In the genomic region with DNA sequence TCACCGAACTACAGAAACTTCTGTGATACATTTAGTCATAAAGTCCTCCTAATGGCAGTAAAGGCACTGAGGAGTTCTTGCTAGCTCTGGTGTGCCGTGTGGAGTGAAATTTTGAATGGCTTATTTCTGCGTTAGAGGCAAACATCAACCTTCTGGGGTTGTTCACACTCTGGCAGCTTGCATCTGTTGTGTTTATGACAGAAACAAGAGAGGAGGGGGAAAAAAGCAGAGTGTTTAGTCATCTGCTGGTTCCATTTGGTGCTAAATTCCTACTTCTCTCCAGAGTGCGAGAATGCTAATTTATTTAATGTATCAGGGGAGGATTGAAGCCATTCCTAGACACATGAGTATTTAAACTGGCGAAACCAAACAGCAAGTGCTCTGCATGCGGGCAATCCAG, we compare ENCODE assay signal across 19 mouse cellular contexts.
DNase-seq lines count a peak whose midpoint lies in the region; ATAC-seq and TF ChIP-seq lines count a peak whose summit lies in the region.
"Had no signal": no experiment of that assay in that cellular context is flagged by ENCODE, and none has a peak within 500 bp of the region (broad histone marks: within the 10 kb centered on the region; RNA-seq: fewer than 3 reads in every experiment).

No protein-coding gene starts in this region.

- 61% methylated on average over 6 of the region's 6 CpGs for WGBS in forebrain, postnatal 0 days
- 93% methylated on average over 6 of the region's 6 CpGs for WGBS in midbrain, embryonic 16.5 days

- no peaks in the 10 kb centered on the region for H3K36me3 ChIP-seq in forebrain, postnatal 0 days (ENCODE audit: insufficient read depth)
- H3K36me3 ChIP-seq in midbrain, embryonic 16.5 days (ENCODE audit: control insufficient read depth, insufficient read depth, low read length), result no peaks in the 10 kb centered on the region
- H3K36me3 ChIP-seq: hindbrain, embryonic 10.5 days; limb, embryonic 12.5 days; liver, embryonic 13.5 days had no signal

- no peaks in the 10 kb centered on the region for H3K27me3 ChIP-seq in forebrain, postnatal 0 days (ENCODE audit: insufficient read depth, low read length)
- H3K27me3 ChIP-seq in midbrain, embryonic 16.5 days (ENCODE audit: control insufficient read depth, insufficient read depth, low read depth, low read length), result no peaks in the 10 kb centered on the region
- H3K27me3 ChIP-seq: limb, embryonic 12.5 days; liver, embryonic 13.5 days had no signal

- H3K9me3 ChIP-seq in forebrain, postnatal 0 days (ENCODE audit: low read length), result no peaks in the 10 kb centered on the region
- H3K9me3 ChIP-seq in midbrain, embryonic 16.5 days (replicated peaks; ENCODE audit: control insufficient read depth, low read length, poor library complexity, severe bottlenecking), result no peaks in the 10 kb centered on the region
- H3K9me3 ChIP-seq: hindbrain, embryonic 10.5 days had no signal

- H3K4me2 ChIP-seq in forebrain, postnatal 0 days (ENCODE audit: low read depth), result no peak overlapping the region
- no peak overlapping the region for H3K4me2 ChIP-seq in midbrain, embryonic 16.5 days (ENCODE audit: low read length)
- H3K4me2 ChIP-seq: limb, embryonic 12.5 days; liver, embryonic 13.5 days had no signal

- H3K4me3 ChIP-seq in forebrain, postnatal 0 days (ENCODE audit: low read depth, low read length), result no peak overlapping the region
- H3K4me3 ChIP-seq in layer of hippocampus, adult 2 months, result no peak overlapping the region
- H3K4me3 ChIP-seq in midbrain, embryonic 16.5 days (ENCODE audit: low read depth, low read length), result no peak overlapping the region
- H3K4me3 ChIP-seq: heart, adult 2 months; hindbrain, embryonic 10.5 days; limb, embryonic 12.5 days; liver, embryonic 13.5 days had no signal

- H3K27ac ChIP-seq in forebrain, postnatal 0 days (ENCODE audit: low read depth, low read length), result no peak overlapping the region
- no peak overlapping the region for H3K27ac ChIP-seq in layer of hippocampus, adult 2 months
- H3K27ac ChIP-seq in midbrain, embryonic 16.5 days (ENCODE audit: low read length), result no peak overlapping the region
- H3K27ac ChIP-seq: heart, adult 2 months; hindbrain, embryonic 10.5 days; limb, embryonic 12.5 days; liver, embryonic 13.5 days; stomach, postnatal 0 days had no signal

- no peak overlapping the region for H3K9ac ChIP-seq in forebrain, postnatal 0 days
- H3K9ac ChIP-seq in midbrain, embryonic 16.5 days (ENCODE audit: low read depth, low read length), result no peak overlapping the region
- H3K9ac ChIP-seq: limb, embryonic 12.5 days; liver, embryonic 13.5 days had no signal

- ATAC-seq in forebrain, postnatal 0 days, result peak; percentile 94
- no peak for ATAC-seq in midbrain, embryonic 16.5 days
- ATAC-seq: inflammation-experienced regulatory T-cells, adult 6 months had no signal

- no peak for TF ChIP-seq CTCF in forebrain, postnatal 0 days (IDR thresholded peaks at IDR 0.05; ENCODE audit: low read depth)
- no peak for TF ChIP-seq CTCF in layer of hippocampus, adult 2 months (conservative IDR thresholded peaks at IDR 0.05)

- no peaks in the 10 kb centered on the region for H3K4me1 ChIP-seq in forebrain, postnatal 0 days (ENCODE audit: insufficient read depth)
- H3K4me1 ChIP-seq in midbrain, embryonic 16.5 days (ENCODE audit: control insufficient read depth, insufficient read depth, low read length), result no peaks in the 10 kb centered on the region
- H3K4me1 ChIP-seq: hindbrain, embryonic 10.5 days; limb, embryonic 12.5 days; liver, embryonic 13.5 days had no signal

- DNase-seq in left cerebral cortex, adult 9 months (ENCODE audit: low spot score in 2 of 2), result peak; percentile 18 to 32
- no peak for DNase-seq in left cerebral cortex, adult 18-20 months (ENCODE audit: low spot score in 2 of 2)
- peak; percentile 85 for DNase-seq in forebrain, postnatal 0 days
- peak; percentile 71 to 85 for DNase-seq in layer of hippocampus, adult 2 months (ENCODE audit: low spot score in 2 of 2)
- peak; percentile 37 to 63 for DNase-seq in right cerebral cortex, postnatal 10 days (ENCODE audit: low spot score in 2 of 2)
- no peak for DNase-seq in gastrocnemius, postnatal 4 days (ENCODE audit: low spot score in 2 of 2)
- no peak for DNase-seq in embryo, embryonic 11 days
- DNase-seq: cerebellum, postnatal 10 days; heart, adult 2 months; kidney, adult 9 months; kidney, postnatal 36 days; liver, embryonic 13.5 days; midbrain, embryonic 14.5 days; retina, postnatal 1 day had no signal

Comparison
In these comparisons a context has a peak if more than half of its experiments do, and no peak if none do; other contexts are left out.
1. DNase-seq: peak in left cerebral cortex, adult 9 months (2 of 2), forebrain, postnatal 0 days (single experiment), layer of hippocampus, adult 2 months (2 of 2) and right cerebral cortex, postnatal 10 days (2 of 2); none in left cerebral cortex, adult 18-20 months (0 of 2), gastrocnemius, postnatal 4 days (0 of 2) and embryo, embryonic 11 days (single experiment).